7 mouse cellular contexts compared by ENCODE assay signal in genomic region chr4:53218291-53218640, GRCm38 (mm10). TPM values are rescaled to one million over a fixed set of nuclear protein-coding genes. Genes with fewer than 3 reads are reported as not detected.
A peak's percentile ranks its signal among the peaks of the same experiment; 100 is the strongest.
DNase-seq lines count a peak whose midpoint lies in the region; ATAC-seq and TF ChIP-seq lines count a peak whose summit lies in the region.

No protein-coding gene starts in this region.

- H3K9me3 ChIP-seq in lung, embryonic 15.5 days: no peaks in the 10 kb centered on the region
- no peaks in the 10 kb centered on the region for H3K9me3 ChIP-seq in forebrain, embryonic 15.5 days
- H3K9me3 ChIP-seq in liver, embryonic 14.5 days (ENCODE audit: control insufficient read depth, low read length): no peaks in the 10 kb centered on the region
- H3K9me3 ChIP-seq in stomach, embryonic 15.5 days: no peaks in the 10 kb centered on the region

- no peak for TF ChIP-seq EP300 in liver, embryonic 14.5 days (IDR thresholded peaks at IDR 0.05; ENCODE audit: low read depth)

- peak overlapping the region; percentile 54 for H3K4me3 ChIP-seq in lung, embryonic 15.5 days
- H3K4me3 ChIP-seq in forebrain, embryonic 15.5 days: peak overlapping the region; percentile 57
- H3K4me3 ChIP-seq in liver, embryonic 14.5 days (ENCODE audit: insufficient read depth in 1 of 2, low read depth in 2 of 2, low read length in 2 of 2): no peak overlapping the region
- peak overlapping the region; percentile 50 for H3K4me3 ChIP-seq in stomach, embryonic 15.5 days (replicated peaks)

- DNase-seq in lung, postnatal 10 days: no peak
- DNase-seq in liver, embryonic 14.5 days (ENCODE audit: low read depth in 3 of 3, low spot score in 3 of 3): no peak
- DNase-seq in embryo, embryonic 9.5 days (ENCODE audit: extremely low spot score): no peak

- no peaks in the 10 kb centered on the region for H3K27me3 ChIP-seq in lung, embryonic 15.5 days
- no peaks in the 10 kb centered on the region for H3K27me3 ChIP-seq in forebrain, embryonic 15.5 days
- H3K27me3 ChIP-seq in liver, embryonic 14.5 days (ENCODE audit: control insufficient read depth, insufficient read depth, low read length): no peaks in the 10 kb centered on the region
- no peaks in the 10 kb centered on the region for H3K27me3 ChIP-seq in stomach, embryonic 15.5 days (replicated peaks)

- peak overlapping the region; percentile 73; the same call in 1 of the 2 replicates for H3K27ac ChIP-seq in lung, embryonic 15.5 days
- peak overlapping the region; percentile 86 for H3K27ac ChIP-seq in forebrain, embryonic 15.5 days (replicated peaks)
- H3K27ac ChIP-seq in liver, embryonic 14.5 days: no peak overlapping the region
- H3K27ac ChIP-seq in stomach, embryonic 15.5 days: 0 out of 2 replicates have a peak overlapping the region, but pooled peaks have one; percentile 28

- peak overlapping the region; percentile 97 for H3K4me2 ChIP-seq in lung, embryonic 15.5 days
- peak overlapping the region; percentile 89 for H3K4me2 ChIP-seq in forebrain, embryonic 15.5 days (replicated peaks)
- H3K4me2 ChIP-seq in liver, embryonic 14.5 days (ENCODE audit: low read depth): peak overlapping the region; percentile 64
- H3K4me2 ChIP-seq in stomach, embryonic 15.5 days: peak overlapping the region; percentile 70

- no peak for TF ChIP-seq CTCF in liver, embryonic 14.5 days (IDR thresholded peaks at IDR 0.05; ENCODE audit: low read depth)

- peak overlapping the region; percentile 42; the same call in 1 of the 2 replicates for H3K9ac ChIP-seq in lung, embryonic 15.5 days
- H3K9ac ChIP-seq in forebrain, embryonic 15.5 days (replicated peaks): peak overlapping the region; percentile 64; the same call in 1 of the 2 replicates
- no peak overlapping the region for H3K9ac ChIP-seq in liver, embryonic 14.5 days (replicated peaks)
- no peak overlapping the region for H3K9ac ChIP-seq in stomach, embryonic 15.5 days

- 34% methylated on average over 5 of the region's 5 CpGs for WGBS in lung, embryonic 15.5 days
- 34% methylated on average over 5 of the region's 5 CpGs for WGBS in forebrain, embryonic 15.5 days
- WGBS in liver, embryonic 14.5 days (ENCODE audit: insufficient replicate concordance): 49% methylated on average over 5 of the region's 5 CpGs
- 38% methylated on average over 5 of the region's 5 CpGs for WGBS in stomach, embryonic 15.5 days

- no peaks in the 10 kb centered on the region for H3K36me3 ChIP-seq in lung, embryonic 15.5 days
- no peaks in the 10 kb centered on the region for H3K36me3 ChIP-seq in forebrain, embryonic 15.5 days
- H3K36me3 ChIP-seq in liver, embryonic 14.5 days (replicated peaks; ENCODE audit: control insufficient read depth, insufficient read depth, low read depth): no peaks in the 10 kb centered on the region
- H3K36me3 ChIP-seq in stomach, embryonic 15.5 days: no peaks in the 10 kb centered on the region

- peaks cover 33% of the 10 kb centered on the region for H3K4me1 ChIP-seq in lung, embryonic 15.5 days
- peaks cover 27% of the 10 kb centered on the region for H3K4me1 ChIP-seq in forebrain, embryonic 15.5 days
- peaks cover 0 to 6% of the 10 kb centered on the region in 2 experiments; a peak in 2 of 4 replicates for H3K4me1 ChIP-seq in liver, embryonic 14.5 days (replicated peaks; ENCODE audit: control insufficient read depth in 2 of 2, insufficient read depth in 2 of 2, low read length in 1 of 2)
- H3K4me1 ChIP-seq in stomach, embryonic 15.5 days: peaks cover 11% of the 10 kb centered on the region

- no peak for ATAC-seq in lung, embryonic 15.5 days (ENCODE audit: borderline replicate concordance, extremely low read depth, low FRiP score, low TSS enrichment)
- no peak for ATAC-seq in forebrain, embryonic 15.5 days (replicated peaks)
- no peak for ATAC-seq in liver, embryonic 14.5 days (ENCODE audit: insufficient read depth)
- ATAC-seq in stomach, embryonic 15.5 days (ENCODE audit: insufficient read depth, low FRiP score, low read depth): no peak
- ATAC-seq in CD4-positive, CD25-positive, alpha-beta regulatory T cell, adult 4 months: no peak

RNA-seq across cellular contexts. Expression of gene Abca1, which starts 58.6 kb away (rescaled TPM):
- polyA plus RNA-seq in lung, embryonic 15.5 days (2015; fragmentation: Nextera tagmentation; extraction: Ambion mirVana): 9.1 and 9.3 TPM in 2 replicates
- 10.0 and 10.2 TPM in 2 replicates for polyA plus RNA-seq in forebrain, embryonic 15.5 days (2015; fragmentation: Nextera tagmentation; extraction: Ambion mirVana)
- polyA plus RNA-seq in liver, embryonic 14.5 days (2012; rRNA removed): 5.7 and 7.0 TPM in 2 replicates
- polyA plus RNA-seq in liver, embryonic 14.5 days (2014; fragmentation: Nextera tagmentation; extraction: Ambion mirVana): 12.0 and 13.1 TPM in 2 replicates
- 4.8 and 4.9 TPM in 2 replicates for polyA plus RNA-seq in stomach, embryonic 15.5 days (2015; fragmentation: Nextera tagmentation; extraction: Ambion mirVana)
- 1 to 10 TPM; 2.8 to 4.6 TPM for polyA plus RNA-seq in CD4-positive, CD25-positive, alpha-beta regulatory T cell, adult 4 months (2017; shearing (Covaris generic))

Comparison
In these comparisons a context has a peak if more than half of its experiments do, and no peak if none do; other contexts are left out.
1. H3K4me3 ChIP-seq: peak in lung, embryonic 15.5 days (single experiment), forebrain, embryonic 15.5 days (single experiment) and stomach, embryonic 15.5 days (single experiment); none in liver, embryonic 14.5 days (0 of 2).
2. H3K9ac ChIP-seq: peak in lung, embryonic 15.5 days (single experiment) and forebrain, embryonic 15.5 days (single experiment); none in liver, embryonic 14.5 days (single experiment) and stomach, embryonic 15.5 days (single experiment).
3. Peak in every context shown above with its lines, with median percentiles within 50 percentile points of each other: H3K4me2 ChIP-seq.